Mouse (Mus musculus): ENCODE measurements around the gene Bcan. TPM values are rescaled to one million over a fixed set of nuclear protein-coding genes. Genes with fewer than 3 reads are reported as not detected.

Bcan gene
- not detected for total RNA-seq (2018; cell fraction: chromatin; rRNA removed)
- not detected for total RNA-seq (2018; cell fraction: cytosol; rRNA removed)
- total RNA-seq (2018; cell fraction: nucleus; rRNA removed), result not detected
- polyA plus RNA-seq (2018), result not detected in 3 replicates

DNA sequence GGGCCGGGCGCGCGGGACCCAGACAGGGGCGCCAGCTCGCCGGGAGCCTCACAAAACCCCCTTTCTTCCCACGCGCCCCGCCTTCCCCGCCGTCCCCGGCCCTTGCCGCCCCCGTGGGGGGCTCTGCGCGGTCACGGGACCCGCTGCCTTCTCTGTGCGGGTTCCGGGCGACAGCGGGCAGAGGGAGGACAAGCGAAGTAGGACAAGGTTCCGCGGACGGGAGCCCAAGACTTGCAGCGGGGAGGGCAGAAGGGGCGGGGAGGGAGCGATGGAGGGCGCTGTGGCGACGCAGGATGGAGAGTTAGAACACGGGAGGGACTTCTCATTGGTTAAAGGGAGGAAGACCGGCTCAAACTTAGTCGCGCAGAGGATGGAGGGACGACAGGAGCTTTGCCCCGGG, at the start of gene Bcan:
Gene Bcan, minus strand, starts transcription at position 50 of the 400 bp plus-strand sequence.
- 4% methylated on average over 37 of the region's 39 CpGs for WGBS (ENCODE audit: missing documents)
- H3K4me3 ChIP-seq (ENCODE audit: inconsistent target), result no peak within 1 kb of the TSS
- no peak within 1 kb of the TSS for H3K27ac ChIP-seq
- no peaks in the 10 kb centered on the region for H3K36me3 ChIP-seq (ENCODE audit: inconsistent target)
- no peaks in the 10 kb centered on the region for H3K79me2 ChIP-seq (ENCODE audit: inconsistent target)

DNA sequence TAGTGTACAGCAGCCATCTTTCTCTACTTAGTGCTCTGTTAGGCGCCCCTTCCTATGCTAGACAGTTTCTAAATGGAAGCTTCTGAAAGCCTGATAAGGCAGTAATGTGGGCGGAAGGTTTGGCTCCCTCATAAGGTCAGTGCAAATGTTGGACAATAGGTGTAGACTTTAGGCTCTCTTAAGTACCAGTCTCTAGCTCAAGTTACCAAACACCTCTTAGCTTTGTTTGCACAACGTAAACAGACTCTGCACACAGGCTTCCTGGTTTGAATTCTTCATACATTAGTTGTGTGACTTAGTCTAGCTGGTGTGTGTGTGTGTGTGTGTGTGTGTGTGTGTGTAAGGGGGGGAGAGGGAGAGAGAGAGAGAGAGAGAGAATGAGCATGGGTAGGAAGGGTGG, 49.5 kb upstream of the Bcan start:
- Histone ChIP-seq H3K79me2 (ENCODE audit: inconsistent target) (peaks cover 34% of the 10 kb centered on the region), H3K4me3 (ENCODE audit: inconsistent target) (no peak overlapping the region), H3K36me3 (ENCODE audit: inconsistent target) (peaks cover 6% of the 10 kb centered on the region; the same call in 1 of the 2 replicates), H3K27ac (no peak overlapping the region)
- 95% methylated on average over 3 of the region's 3 CpGs for WGBS (ENCODE audit: missing documents)

DNA sequence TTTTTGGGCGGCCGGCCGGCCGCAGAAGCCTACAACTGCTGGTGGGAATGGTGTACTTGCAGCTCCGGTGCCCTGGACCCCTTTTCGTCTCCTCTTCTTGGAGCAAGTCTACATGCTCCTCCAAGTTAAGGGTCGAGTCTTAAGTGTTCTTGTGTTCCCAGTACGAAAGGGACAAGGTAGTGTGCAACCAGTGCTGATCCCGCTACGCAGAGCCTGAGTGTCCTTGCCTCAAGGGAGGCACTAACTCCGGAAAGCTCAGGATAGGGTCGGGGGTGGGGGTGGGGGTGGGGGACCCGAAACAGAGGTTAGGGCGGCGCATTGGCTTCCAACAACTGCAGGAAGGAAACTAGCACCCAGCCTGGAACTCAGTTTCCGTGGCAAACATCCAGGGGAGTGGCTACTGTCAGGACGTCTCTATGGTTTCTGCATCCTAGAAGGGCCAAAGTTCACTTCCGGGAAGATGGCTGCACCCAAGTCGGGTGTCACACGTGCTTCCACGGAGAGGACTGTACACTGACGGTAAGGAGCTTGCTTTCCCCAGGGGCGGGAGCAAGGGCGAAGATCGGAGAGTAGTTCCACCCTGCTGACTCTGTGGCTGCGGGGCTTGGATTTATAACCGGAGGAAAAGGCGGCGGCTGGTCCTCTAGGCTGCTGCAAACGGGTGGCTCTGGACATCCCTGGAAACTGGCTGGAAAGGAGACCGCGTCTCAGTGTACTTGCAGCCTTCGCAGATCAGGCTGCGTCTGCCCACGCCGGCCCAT, 42.8 kb upstream of the Bcan start, which contains the start of gene Gpatch4:
Gene Gpatch4, plus strand, starts transcription at position 448 of the 761 bp plus-strand sequence.
- Histone ChIP-seq H3K4me3 (ENCODE audit: inconsistent target) (peak within 1 kb of the TSS; percentile 99), H3K36me3 (ENCODE audit: inconsistent target) (no peaks in the 10 kb centered on the region), H3K27ac (peak within 1 kb of the TSS; percentile 28), H3K79me2 (ENCODE audit: inconsistent target) (peaks cover 41% of the 10 kb centered on the region)
- 8% methylated on average over 36 of the region's 36 CpGs for WGBS (ENCODE audit: missing documents)

DNA sequence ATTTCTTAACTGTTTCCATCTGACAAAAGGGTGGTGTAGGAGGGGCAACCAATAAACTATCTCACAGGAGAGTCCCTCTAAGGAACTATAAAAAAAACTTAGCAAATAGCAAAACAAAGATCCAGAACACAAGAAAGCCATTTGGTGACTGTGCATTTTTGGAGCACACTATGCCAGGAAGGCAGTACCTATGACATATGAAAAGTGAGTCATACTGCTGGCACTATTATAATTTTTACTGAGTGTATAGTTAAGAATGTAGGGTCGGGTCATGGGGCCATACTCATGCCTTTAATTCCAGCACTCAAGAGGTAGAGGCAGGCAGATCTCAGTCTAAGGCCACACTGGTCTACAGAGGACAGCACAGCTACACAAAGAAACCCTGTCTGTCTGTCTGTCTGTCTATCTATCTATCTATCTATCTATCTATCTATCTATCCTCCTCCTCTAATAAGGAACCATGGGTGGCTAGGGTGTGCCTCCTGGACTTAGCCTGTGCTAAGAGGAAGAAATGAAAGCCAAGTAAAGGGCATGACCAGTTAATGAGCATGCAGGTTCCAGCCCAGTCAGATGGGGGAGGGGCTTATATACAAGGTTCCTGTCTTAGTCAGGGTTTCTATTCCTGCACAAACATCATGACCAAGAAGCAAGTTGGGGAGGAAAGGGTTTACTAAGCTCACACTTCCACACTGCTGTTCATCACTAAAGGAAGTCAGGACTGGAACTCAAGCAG, 35.7 kb upstream of the Bcan start:
- H3K27ac ChIP-seq, result no peak overlapping the region
- WGBS (ENCODE audit: missing documents), result 46% methylated on average over 1 of the region's 1 CpGs
- no peak overlapping the region for H3K4me3 ChIP-seq (ENCODE audit: inconsistent target)
- H3K36me3 ChIP-seq (ENCODE audit: inconsistent target), result no peaks in the 10 kb centered on the region
- no peaks in the 10 kb centered on the region for H3K79me2 ChIP-seq (ENCODE audit: inconsistent target)

DNA sequence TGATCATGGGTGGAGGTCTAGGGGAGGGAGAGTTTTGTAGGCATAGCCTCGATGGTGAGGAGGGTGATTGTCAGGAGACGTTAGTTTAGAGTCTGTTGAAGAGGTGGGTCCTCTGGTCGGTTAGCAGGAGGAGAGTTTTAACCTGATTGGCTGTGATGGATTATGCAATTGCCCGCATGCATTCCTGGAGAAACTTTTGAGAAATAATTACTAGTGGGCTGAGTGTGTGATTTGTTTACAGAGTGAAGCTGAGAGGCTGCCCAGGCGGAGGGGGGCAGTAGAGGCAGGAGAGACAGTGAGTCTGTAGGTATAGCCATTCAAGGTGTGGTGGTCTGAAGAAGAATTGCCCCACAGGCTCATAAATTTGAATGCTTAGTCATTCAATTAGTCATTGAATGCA, 33.5 kb upstream of the Bcan start:
- Histone ChIP-seq H3K27ac (no peak overlapping the region), H3K36me3 (ENCODE audit: inconsistent target) (no peaks in the 10 kb centered on the region), H3K79me2 (ENCODE audit: inconsistent target) (no peaks in the 10 kb centered on the region), H3K4me3 (ENCODE audit: inconsistent target) (no peak overlapping the region)
- 66% methylated on average over 5 of the region's 5 CpGs for WGBS (ENCODE audit: missing documents)

DNA sequence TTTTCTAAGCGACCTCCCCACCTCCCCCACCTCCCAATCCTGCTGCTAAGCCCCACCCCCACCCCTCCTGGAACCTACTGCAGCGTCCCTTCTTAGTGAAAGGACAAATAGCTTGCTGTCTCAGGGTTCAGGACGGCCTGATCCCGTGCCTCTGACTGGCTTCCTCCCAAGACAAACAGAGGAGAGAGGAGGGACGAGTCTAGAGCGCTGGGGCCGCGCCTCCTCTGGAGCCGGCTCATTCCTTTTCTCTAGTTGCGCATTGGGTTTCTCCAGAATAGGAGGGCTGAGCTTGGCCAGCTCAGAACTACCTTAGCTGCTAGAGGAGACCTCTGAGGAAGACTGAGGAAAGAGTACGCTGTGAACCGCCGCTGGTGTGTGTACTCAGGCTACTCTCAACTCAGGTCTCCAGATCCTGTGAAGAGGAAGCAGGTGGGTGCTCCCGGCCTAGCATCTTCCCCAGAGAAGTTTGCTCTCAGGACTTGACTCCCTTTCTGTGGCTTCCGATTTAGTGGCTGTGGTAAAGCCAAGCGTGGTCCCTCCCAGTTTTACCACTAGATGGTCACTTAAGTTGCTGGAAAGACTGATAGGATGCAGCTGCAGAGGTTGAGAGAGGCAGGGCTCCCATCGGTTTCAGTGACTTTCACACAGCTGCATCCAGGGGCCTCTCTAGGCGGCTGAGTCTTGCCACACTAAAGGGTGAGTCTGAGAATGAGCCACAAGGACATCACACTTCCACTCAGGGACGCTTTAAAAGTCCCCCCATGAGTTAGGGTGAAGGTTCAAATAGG, 30.8 kb upstream of the Bcan start:
- H3K79me2 ChIP-seq (ENCODE audit: inconsistent target), result no peaks in the 10 kb centered on the region
- H3K4me3 ChIP-seq (ENCODE audit: inconsistent target), result no peak overlapping the region; the same call in 1 of the 2 replicates
- no peaks in the 10 kb centered on the region for H3K36me3 ChIP-seq (ENCODE audit: inconsistent target)
- 19% methylated on average over 19 of the region's 19 CpGs for WGBS (ENCODE audit: missing documents)
- no peak overlapping the region for H3K27ac ChIP-seq

DNA sequence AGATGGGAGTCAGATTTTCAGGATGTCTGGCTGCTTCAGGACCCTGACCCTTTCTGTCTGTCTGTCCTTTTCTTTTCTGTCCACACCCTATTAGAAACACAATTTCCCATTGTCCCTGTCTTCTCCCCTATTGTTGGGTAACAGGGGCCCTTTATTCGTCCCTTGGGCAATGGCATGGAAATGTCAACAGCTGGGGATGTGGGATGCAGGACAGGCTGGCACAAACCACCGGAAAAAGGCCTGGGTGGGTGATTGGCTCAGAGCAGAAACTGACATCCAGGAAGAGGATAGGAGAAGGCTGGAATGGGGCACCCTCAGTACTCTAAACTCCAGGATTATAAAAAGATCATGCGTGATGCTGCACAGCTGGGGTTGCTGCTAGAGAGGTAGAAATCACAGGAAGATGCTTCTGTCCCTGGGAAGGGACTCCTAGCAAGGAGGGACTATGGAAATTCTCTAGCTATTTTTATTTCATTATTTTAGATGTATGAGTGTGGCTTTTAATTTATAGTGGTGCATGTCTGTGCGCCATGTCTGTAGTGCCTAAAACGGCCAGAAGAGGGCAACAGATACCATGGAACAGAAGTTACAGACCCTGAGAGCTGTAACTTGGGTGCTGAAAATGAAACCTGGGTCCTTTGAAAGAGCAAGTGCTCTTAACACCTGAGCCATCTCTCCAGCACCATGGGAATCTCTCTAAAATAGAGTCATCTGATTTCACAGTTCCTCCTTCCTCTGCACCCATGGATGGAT, 27.6 kb upstream of the Bcan start, which contains the start of gene Hapln2:
Gene Hapln2, minus strand, starts transcription at position 150 of the 753 bp plus-strand sequence.
- H3K27ac ChIP-seq, result no peak within 1 kb of the TSS
- H3K4me3 ChIP-seq (ENCODE audit: inconsistent target), result no peak within 1 kb of the TSS
- H3K36me3 ChIP-seq (ENCODE audit: inconsistent target), result no peaks in the 10 kb centered on the region
- H3K79me2 ChIP-seq (ENCODE audit: inconsistent target), result no peaks in the 10 kb centered on the region
- 66% methylated on average over 5 of the region's 5 CpGs for WGBS (ENCODE audit: missing documents)

DNA sequence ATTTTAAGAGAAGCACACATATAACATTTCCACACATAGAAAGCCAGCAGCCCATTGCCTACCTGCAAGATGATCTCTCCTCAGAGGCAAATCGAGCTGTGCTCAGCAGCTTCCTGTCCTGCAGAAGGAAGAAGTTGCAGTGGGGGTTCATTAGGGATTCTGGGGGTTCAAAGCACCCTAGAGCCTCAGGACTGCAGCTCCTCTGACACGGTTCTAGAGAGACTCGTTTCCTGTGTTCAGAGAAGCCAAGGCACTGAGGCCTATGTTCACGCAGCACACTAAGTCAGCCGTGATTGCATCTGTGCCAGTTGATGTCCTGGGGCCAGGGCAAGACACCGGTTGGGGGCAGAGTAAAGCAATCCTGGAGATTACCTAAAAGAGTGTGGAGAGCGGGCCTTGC, 26.8 kb upstream of the Bcan start:
- Histone ChIP-seq H3K27ac (no peak overlapping the region), H3K4me3 (ENCODE audit: inconsistent target) (no peak overlapping the region), H3K79me2 (ENCODE audit: inconsistent target) (no peaks in the 10 kb centered on the region), H3K36me3 (ENCODE audit: inconsistent target) (no peaks in the 10 kb centered on the region)
- 63% methylated on average over 7 of the region's 7 CpGs for WGBS (ENCODE audit: missing documents)

DNA sequence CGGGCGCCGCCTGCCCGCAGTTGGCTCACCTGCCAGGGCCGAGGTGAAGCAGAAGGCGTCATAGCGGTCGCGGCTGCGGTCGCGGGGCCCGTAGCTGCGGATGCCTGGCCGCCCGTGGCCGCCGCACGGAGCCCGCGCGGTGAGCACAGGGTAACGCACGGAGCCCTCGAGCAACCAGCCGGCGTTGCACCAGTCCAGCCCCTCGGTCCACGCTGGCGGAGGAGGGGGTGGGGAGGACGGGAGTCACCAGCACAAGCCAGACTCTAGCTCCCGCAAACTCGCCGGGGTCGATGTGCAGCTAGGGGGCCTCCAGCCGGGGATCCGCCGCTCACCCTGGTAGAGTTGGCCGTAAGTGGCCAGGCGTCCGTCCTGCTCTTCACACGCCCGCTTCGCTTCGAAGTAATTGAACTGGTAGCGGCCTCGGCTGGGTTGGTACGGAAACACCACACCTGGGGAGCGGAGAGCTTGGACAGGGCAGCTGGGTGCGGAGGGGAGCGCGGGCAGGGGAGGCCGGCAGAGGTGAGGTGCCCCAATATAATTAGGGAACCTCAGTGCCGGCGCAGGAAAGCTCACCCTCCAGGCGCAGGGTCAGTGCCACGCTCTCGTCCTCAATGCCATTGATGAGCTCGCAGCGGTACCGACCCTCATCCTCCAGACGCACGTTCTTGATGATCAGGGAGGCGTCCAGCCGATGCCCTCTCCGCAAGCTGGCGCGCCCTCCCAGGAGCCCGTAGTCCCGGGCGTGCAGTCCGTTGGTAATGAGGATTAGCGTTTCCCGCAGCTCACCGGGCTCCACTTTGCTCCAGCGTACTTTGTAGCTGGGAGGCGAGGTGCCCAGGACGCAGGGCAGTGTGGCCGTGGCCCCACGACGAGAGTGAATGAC, 23.4 kb upstream of the Bcan start:
- no peak overlapping the region for H3K4me3 ChIP-seq (ENCODE audit: inconsistent target)
- WGBS (ENCODE audit: missing documents), result 3% methylated on average over 72 of the region's 81 CpGs
- H3K36me3 ChIP-seq (ENCODE audit: inconsistent target), result no peaks in the 10 kb centered on the region
- no peaks in the 10 kb centered on the region for H3K79me2 ChIP-seq (ENCODE audit: inconsistent target)
- H3K27ac ChIP-seq, result no peak overlapping the region

DNA sequence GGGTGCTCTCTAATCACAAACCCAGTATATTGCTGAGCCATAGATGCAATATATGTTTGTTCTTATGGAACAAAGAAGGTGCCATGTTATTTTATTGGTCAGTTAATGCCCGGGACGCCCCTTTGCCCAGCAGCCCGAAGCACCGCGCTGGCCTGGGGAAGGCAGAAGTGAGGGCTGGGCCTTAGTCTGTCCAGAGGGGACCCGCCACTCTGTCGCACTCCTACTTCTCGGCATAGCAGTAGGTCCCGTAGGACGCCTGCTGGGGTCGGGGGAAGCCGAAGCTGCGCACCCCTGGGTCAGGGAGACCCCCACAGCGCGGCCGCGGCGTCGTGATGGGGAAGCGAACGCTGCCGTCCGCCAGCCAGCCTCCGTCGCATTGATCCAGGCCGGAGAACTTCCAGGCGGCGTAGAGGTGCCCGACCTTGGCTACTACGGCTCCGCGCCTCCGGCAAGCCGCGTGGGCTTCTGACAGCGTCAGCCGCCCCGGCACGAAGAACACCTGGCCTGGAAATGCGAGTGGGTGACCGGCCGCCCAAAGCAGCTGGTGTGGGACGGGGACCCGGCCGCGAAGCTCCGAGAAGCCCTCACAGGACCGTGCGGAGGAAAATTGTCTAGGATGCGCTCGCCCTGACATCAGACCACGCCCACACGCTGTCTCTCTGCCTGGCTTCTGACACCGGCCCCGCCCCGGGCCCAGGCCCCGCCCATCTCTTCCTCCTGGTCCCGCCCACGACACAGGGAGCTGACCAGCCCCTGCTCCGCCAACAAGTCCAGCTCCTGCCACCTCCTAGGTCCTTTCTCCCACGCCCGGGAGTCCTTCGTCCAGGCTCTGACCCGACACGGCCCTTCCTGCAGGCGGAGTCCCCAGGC, 22.5 kb upstream of the Bcan start:
- H3K36me3 ChIP-seq (ENCODE audit: inconsistent target), result no peaks in the 10 kb centered on the region
- H3K4me3 ChIP-seq (ENCODE audit: inconsistent target), result no peak overlapping the region
- H3K79me2 ChIP-seq (ENCODE audit: inconsistent target), result no peaks in the 10 kb centered on the region
- no peak overlapping the region for H3K27ac ChIP-seq
- WGBS (ENCODE audit: missing documents), result 3% methylated on average over 54 of the region's 66 CpGs

DNA sequence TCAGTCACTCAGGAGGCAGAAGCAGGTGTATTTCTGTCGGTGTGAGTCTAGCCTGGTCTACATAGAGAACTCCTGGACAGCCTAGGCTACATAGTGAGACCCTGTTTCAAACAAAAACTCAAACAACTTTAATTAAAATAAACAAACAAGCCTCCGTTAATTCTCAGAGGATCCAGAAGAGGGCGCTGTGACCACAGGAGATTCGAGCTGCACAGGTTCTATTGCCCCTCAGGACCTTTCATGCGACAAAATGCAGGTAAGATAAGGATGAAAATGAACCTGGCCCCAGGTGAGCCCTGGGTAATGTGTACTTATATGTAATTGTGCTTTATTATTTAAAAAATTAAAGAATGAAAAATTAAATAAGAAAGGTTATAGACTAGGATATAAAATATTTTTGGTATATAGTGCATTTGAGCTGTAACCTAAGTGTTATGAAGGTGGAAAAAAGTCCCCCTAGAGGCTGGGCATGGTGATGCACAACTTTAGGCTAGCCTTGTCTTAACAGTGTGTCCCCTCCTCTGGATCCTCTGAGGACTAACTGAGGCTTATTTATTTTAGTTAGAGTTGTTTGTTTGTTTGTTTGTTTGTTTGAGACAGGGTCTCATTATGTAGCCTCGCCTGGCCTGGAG, 10.7 kb upstream of the Bcan start:
- no peak overlapping the region for H3K27ac ChIP-seq
- WGBS (ENCODE audit: missing documents), result 6% methylated on average over 6 of the region's 6 CpGs
- no peaks in the 10 kb centered on the region for H3K36me3 ChIP-seq (ENCODE audit: inconsistent target)
- H3K79me2 ChIP-seq (ENCODE audit: inconsistent target), result no peaks in the 10 kb centered on the region
- no peak overlapping the region for H3K4me3 ChIP-seq (ENCODE audit: inconsistent target)

Measured in macrophage (primary cell).